Mouse (Mus musculus) E14TG2a.4 (cell line): ENCODE results near the gene Borcs7.

Source experiments
- CTCF ChIP-seq: conservative IDR thresholded peaks from 2 replicates; pipeline ENCODE4 v1.5.1; 2014; ENCODE audit warnings: low read length
- POU5F1 ChIP-seq: IDR thresholded peaks from 2 replicates; pipeline ENCODE4 v1.6.1; 2014; ENCODE audit warnings: low read length, borderline replicate concordance

GRCm38 (mm10) chr19:46737106-46737505 lies 47.4 kb downstream of the Borcs7 start:
- TF ChIP-seq POU5F1 (no peak), CTCF (no peak)
